Mouse (Mus musculus) heart, postnatal 0 days (tissue): ENCODE results near the gene Rph3a.

Experiments used
- CTCF ChIP-seq: IDR thresholded peaks from 2 replicates; pipeline ENCODE4 v1.5.1; 2016; ENCODE audit warnings: antibody characterized with exemption, control low read depth, low read depth
- EP300 ChIP-seq: IDR thresholded peaks from 2 replicates; pipeline ENCODE4 v1.6.1; 2016; ENCODE audit warnings: antibody characterized with exemption, low read depth

- TF ChIP-seq EP300 = no peak
- TF ChIP-seq CTCF = no peak
Measured at GRCm38 (mm10) chr5:120902056-120902455, 107.8 kb downstream of the Rph3a start.
